Mouse (Mus musculus): ENCODE results near the gene Pbx1.

Pbx1 gene

GRCm38 (mm10) chr1:168384594-168384955 lies 47.5 kb downstream of the Pbx1 start:
- no peak for DNase-seq (ENCODE audit: low spot score in 2 of 2)

DNA sequence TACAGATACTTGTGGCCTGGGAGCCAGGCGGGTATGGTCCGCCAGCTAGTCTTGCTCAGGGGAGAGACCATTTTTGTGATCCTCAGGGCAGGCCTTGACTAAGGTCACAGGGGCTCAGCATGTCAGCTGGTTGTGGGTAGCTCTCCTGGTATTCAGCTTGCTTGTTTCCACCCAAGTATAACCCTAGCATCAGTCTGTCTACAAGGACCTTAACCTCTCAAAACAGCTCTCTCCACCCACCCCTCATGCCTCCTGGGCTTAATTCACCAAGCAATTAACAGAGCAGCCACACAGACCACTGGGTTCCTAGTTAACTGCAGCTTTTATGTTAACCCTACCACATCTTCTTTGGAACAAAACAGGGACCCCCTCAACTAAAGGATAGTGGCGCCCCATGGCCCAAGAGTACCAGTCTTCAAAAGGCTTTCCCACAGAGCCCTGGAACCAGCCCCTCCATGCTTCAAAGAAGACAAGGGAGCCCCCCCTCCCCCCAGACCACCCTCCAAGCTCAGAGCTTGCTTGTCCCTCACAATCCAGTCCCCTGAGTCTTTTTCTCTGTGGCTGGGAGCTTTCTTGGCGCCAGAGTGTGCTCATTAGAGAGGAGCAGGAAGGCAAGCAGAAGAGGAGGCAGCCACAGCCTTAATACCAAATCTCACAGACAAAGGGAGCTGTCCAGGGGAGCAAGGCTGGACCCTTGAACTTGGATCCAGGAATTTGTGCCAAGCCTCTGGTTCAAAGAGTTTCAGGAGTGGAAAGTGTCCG lies 48.1 kb downstream of the Pbx1 start:
- no peak for DNase-seq (ENCODE audit: low spot score in 2 of 2)

DNA sequence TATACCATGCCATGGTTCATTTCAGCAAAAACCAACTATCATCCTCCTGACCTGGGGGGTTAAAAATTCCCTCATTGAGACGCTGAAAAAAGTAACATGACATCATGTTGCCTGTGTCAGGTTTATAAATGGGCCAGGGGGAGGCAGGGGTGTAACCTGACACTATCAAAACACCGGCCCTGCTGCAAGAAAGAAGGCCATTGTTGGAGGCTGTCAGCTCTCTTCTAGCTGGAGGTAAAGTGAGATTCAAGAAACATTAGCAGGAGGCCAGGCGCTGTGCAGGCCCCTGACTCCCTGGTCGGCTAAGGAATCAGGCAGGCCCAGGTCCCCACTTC lies 49.3 kb downstream of the Pbx1 start:
- DNase-seq (ENCODE audit: low spot score in 2 of 2) = peak in 1 of 2 experiments; percentile 14

- DNase-seq (ENCODE audit: low spot score in 2 of 2) = no peak
Measured at GRCm38 (mm10) chr1:168382106-168382822, 49.8 kb downstream of the Pbx1 start.

GRCm38 (mm10) chr1:168381451-168381850 lies 50.6 kb downstream of the Pbx1 start:
- no peak for DNase-seq (ENCODE audit: low spot score in 2 of 2)

DNA sequence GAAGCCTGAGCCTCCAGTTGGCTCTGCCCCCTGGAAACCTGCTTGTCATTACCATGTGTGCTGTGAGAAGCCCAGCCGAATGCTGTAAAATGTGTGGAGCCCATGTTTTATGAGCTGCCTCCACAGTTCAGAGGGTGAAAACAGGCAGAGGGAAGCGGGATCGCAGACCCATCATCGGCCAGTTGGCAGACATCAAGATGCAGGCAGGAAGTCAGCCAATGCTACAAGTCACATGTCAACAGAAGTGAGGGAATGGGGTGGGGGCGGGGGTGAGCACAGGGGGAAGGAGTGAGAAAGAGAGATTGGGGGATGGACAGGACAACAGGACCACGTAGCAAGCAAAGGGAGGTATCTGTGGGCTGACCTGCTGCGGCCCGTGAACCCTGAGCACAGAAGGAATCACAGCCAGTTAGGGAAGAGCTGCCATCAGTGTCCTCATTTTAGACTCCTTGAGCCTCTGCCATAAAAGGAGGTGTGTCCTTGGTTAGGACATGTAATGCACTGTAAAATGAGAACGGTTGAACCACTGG lies 51.8 kb downstream of the Pbx1 start:
- no peak for DNase-seq (ENCODE audit: low spot score in 2 of 2)

DNA sequence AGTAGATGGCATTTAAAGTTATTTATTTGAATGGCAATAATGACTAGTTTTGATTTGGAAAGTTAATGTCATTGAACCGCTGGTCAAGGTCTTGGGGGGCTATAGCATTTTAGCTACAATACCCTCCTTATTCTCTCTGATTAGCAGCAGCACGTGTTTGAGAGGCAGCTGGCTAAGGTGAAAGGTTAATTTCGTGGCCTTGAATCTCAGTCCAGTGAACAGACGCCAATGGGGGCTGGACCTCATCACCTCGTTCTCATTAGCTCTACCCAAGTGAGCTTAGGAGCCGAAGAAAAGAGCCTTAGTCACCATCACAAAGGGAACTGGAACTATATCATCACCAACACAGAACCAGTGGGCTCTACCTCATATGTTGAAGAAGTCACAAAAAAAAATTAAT lies 54.4 kb downstream of the Pbx1 start:
- DNase-seq (ENCODE audit: low spot score in 2 of 2) = no peak

GRCm38 (mm10) chr1:168376330-168376729 lies 55.7 kb downstream of the Pbx1 start:
- no peak for DNase-seq (ENCODE audit: low spot score in 2 of 2)

DNA sequence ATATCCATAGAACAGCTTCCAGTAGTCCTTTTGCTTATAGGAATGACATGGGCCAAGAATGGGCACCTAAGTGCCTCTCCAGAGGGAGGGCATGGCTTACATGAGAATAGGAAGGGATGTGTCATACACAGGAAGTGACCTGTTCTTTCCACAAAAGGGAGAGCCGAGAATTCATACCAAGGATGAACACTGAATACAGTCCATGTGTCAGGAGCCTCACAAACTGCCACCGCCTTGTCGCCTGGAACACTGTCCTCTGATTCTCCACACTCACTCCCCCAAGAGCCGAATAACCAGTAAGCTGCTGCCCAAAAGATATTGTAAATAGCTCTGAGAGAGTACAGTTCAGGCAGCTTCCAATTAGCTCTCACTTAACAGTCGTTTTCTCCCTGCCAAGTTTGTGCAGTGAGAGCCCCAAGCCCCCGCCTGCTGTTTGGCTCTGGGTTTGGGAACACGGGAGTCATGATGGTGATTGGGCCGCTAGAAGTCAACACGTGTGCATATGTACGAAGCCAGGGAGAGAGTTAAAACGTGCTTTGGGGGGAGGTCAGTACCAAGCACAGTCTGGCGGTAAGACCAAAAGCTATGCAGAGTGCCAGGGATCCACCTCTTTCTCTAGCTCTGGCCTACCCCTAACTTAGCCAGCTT lies 57.0 kb downstream of the Pbx1 start:
- no peak for DNase-seq (ENCODE audit: low spot score in 2 of 2)

DNA sequence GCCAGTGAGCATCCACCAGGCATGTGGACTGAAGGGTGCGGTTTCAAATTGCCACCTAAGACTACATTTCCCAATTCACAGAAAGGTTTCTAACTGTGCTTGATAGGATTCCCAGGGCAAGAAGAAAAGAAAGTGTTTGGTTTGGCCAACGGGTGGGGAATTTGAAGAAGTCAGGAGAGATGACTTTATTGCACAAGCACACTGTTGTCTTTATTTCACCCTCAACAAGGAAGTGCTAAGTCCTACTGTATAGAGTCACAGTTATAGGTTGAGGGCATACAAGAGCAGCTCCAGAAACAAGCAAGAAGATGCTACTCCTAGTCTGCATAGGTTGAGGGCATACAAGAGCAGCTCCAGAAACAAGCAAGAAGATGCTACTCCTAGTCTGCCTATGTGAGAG lies 60.0 kb downstream of the Pbx1 start:
- DNase-seq (ENCODE audit: low spot score in 2 of 2) = no peak

- no peak for DNase-seq (ENCODE audit: low spot score in 2 of 2)
Measured at GRCm38 (mm10) chr1:168370966-168371365, 61.1 kb downstream of the Pbx1 start.

DNA sequence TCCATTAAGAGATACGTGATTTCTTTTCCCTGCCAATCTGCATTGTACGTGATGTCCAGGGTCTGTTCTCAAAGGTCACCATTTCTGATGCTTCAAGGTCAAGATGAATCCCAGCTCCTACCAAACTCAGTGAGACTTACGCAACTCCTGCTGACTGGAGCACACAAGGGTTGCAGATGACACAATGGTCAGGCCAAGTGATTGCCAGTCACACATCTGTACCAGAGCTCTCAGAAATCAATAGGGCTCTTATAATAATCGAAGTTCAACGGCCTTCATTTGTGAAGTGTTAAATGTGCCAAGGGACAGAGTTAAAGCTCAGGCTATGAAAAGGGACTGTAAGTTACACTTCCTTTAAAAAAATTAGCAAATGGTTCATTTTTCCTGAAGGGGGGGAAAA lies 65.8 kb downstream of the Pbx1 start:
- no peak for DNase-seq (ENCODE audit: low spot score in 2 of 2)

DNA sequence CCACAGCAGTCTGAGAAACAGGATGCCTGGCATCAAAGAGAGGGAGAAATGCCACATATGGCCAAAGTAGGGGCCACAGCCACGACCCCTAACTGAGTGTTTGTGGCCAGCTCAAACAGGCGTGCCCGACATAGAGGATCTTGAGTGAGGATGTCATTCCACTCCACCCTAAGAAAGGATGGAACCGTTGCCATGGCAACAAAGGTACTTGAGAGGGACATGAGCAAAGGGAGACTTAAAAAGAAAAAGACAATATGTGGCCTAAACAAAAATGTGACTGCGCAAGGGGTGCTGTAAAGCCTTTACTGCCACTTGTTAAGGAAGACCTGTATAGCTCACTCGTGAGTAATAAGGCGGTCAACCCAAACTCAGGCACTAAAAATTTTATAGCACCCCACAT lies 67.7 kb downstream of the Pbx1 start:
- no peak for DNase-seq (ENCODE audit: low spot score in 2 of 2)

DNA sequence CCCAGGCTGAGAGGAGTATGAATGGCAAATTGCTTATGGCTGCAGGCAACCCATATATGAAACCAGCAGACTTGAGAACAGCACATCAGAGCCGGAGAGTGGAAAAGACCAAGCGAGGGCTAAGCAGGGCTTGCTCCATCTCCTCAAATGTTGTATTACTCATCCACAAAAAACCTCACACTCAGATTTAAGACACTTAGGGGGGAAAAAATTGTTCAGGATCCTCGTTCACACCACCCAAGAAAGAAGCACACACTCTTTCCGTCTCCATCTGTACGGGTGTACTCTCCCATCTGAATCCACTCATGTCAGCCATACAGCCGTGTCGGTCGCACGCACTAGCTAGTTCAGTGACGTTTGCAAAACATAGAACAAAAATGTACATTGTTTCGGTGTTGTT lies 69.0 kb downstream of the Pbx1 start:
- no peak for DNase-seq (ENCODE audit: low spot score in 2 of 2)

DNA sequence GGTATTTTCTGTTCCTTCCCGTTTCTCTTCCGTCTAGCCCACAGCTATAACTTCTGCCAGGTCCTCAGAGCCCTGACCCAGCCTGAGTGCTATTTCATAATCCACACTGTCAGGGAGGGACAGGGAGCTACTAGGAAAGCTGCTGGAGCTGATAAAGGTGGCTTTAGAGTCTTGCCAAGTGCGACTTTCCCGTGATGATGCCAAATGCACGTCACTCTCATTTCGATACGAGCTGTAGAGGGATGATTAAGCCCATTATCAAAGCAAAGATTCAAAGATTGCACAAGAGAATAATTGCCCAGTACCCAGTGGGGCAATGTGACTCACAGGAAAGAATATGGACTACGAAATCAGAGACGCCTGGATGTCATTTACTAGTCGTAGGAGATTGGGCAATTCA lies 69.6 kb downstream of the Pbx1 start:
- peak in 1 of 2 experiments; percentile 54 for DNase-seq (ENCODE audit: low spot score in 2 of 2)

DNA sequence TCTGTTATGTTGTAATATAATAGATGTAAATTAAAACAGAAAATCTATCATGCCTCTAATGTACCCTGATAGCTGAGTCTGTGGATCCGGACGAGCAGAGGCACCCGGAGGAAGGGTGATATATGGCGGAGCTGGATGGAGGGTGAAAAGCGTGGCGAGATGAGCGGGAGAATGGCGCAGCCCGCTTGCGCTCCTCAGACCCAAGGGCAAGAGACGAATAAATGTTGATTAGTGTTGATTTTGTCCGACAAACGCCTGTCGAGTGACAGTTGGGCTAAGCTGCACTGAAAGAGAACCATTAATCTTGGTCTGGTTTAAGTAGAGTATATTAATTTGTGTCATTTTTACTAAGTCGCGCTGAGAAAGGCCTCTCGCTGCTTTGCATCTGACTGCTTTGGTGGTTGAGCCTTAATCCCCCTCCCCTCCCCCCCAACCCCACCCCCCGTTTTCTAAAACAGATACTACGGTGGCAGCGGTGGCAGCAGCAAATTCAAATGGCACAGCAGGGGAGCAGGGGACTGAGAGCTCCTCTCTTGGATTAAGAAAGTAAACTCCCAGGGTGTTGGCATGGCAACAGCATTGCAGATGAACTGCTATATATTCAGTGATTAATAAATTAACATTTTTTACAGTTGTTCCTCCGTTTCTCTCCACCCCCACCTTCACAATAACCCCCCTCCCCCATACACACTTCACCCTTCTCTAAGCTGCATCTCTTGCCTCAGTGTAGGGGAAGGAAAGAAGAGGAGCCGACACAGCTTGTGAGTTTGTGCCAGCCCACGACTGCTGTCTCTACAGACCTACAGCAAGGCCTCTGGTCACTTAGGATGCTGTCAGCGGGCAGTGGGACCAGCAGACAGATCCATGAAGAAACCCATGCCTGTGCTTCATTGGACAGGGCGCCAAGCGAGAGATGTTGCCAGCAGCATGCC lies 74.1 kb downstream of the Pbx1 start:
- no peak for DNase-seq (ENCODE audit: low spot score in 2 of 2)

- DNase-seq (ENCODE audit: low spot score in 2 of 2) = no peak
Measured at GRCm38 (mm10) chr1:168356970-168357441, 75.1 kb downstream of the Pbx1 start.

GRCm38 (mm10) chr1:168355985-168356556 lies 76.0 kb downstream of the Pbx1 start:
- no peak for DNase-seq (ENCODE audit: low spot score in 2 of 2)

GRCm38 (mm10) chr1:168354934-168355333 lies 77.1 kb downstream of the Pbx1 start:
- DNase-seq (ENCODE audit: low spot score in 2 of 2) = no peak

GRCm38 (mm10) chr1:168348036-168348784 lies 83.9 kb downstream of the Pbx1 start:
- DNase-seq (ENCODE audit: low spot score in 2 of 2) = no peak
